Mouse (Mus musculus) spleen, adult 2 months (tissue): ENCODE measurements around the gene Cd8a.

Experiments used
- CTCF ChIP-seq: fragments of 200-500 bp; IDR thresholded peaks from 2 replicates; pipeline ENCODE4 v1.5.1; 2011; ENCODE audit warnings: mild to moderate bottlenecking, inconsistent platforms; ENCODE audit not compliant: insufficient read depth, insufficient read length, insufficient replicate concordance; ENCODE audit errors: extremely low read depth
- POLR2A ChIP-seq: fragments of 200-500 bp; IDR thresholded peaks from 2 replicates; pipeline ENCODE4 v1.6.1; 2011; ENCODE audit warnings: low read depth, low read length, inconsistent platforms

DNA sequence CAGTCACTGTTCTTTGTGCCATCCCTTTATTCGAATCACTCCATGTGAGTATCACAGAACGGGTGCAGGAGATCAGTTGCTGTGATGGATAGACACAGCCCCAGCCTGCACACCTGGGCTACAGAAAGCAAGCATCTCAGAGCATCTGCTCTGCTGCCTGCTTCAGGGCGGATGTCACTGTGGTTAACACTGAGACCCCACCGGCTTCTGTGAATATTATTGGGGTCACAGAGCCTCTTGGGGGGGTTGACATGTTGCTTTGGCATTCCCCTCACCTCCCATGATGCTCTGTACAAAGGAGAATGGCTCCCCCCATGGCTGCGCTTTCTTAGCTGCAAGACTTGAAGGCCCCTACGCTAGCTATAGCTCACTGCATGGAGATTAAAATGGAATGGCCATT is 3.8 kb upstream of the Cd8a start:
- TF ChIP-seq POLR2A (no peak), CTCF (no peak)
